Mouse (Mus musculus): ENCODE data around the gene Tnk1.

Tnk1 gene

GRCm38 (mm10) chr11:69846198-69846680, 12.3 kb downstream of the Tnk1 start, which contains the start of gene Plscr3:
Gene Plscr3 (plus strand): TSS chr11:69846376.
- DNase-seq (ENCODE audit: inconsistent age in 2 of 2, low spot score in 1 of 2): peak; percentile 94 to 98

- no peak for DNase-seq (ENCODE audit: inconsistent age in 2 of 2, low spot score in 1 of 2)
Observed at GRCm38 (mm10) chr11:69838714-69839104, 19.8 kb downstream of the Tnk1 start.

GRCm38 (mm10) chr11:69837952-69838713, 20.4 kb downstream of the Tnk1 start, which contains the start of gene Tmem256:
Gene Tmem256 (plus strand): TSS chr11:69838514.
- DNase-seq (ENCODE audit: inconsistent age in 2 of 2, low spot score in 1 of 2): peak; percentile 97 to 99

- no peak for DNase-seq (ENCODE audit: inconsistent age in 2 of 2, low spot score in 1 of 2)
Observed at GRCm38 (mm10) chr11:69837604-69837951, 21.0 kb downstream of the Tnk1 start, which contains the start of gene Nlgn2. Gene Nlgn2 (minus strand): TSS chr11:69837784.

- peak; percentile 65 to 83 for DNase-seq (ENCODE audit: inconsistent age in 2 of 2, low spot score in 1 of 2)
Observed at GRCm38 (mm10) chr11:69836703-69837576, 21.6 kb downstream of the Tnk1 start.

- no peak for DNase-seq (ENCODE audit: inconsistent age in 2 of 2, low spot score in 1 of 2)
Observed at GRCm38 (mm10) chr11:69835966-69836335, 22.6 kb downstream of the Tnk1 start.

- DNase-seq (ENCODE audit: inconsistent age in 2 of 2, low spot score in 1 of 2): no peak
Observed at GRCm38 (mm10) chr11:69835326-69835965, 23.1 kb downstream of the Tnk1 start.

- DNase-seq (ENCODE audit: inconsistent age in 2 of 2, low spot score in 1 of 2): peak; percentile 52 to 69
Observed at GRCm38 (mm10) chr11:69834001-69834549, 24.5 kb downstream of the Tnk1 start.

- DNase-seq (ENCODE audit: inconsistent age in 2 of 2, low spot score in 1 of 2): no peak
Observed at GRCm38 (mm10) chr11:69833554-69833953, 25.0 kb downstream of the Tnk1 start.

GRCm38 (mm10) chr11:69828832-69829231, 29.7 kb downstream of the Tnk1 start:
- no peak for DNase-seq (ENCODE audit: inconsistent age in 2 of 2, low spot score in 1 of 2)

GRCm38 (mm10) chr11:69823456-69823855, 35.1 kb downstream of the Tnk1 start:
- no peak for DNase-seq (ENCODE audit: inconsistent age in 2 of 2, low spot score in 1 of 2)

- no peak for DNase-seq (ENCODE audit: inconsistent age in 2 of 2, low spot score in 1 of 2)
Observed at GRCm38 (mm10) chr11:69822080-69822479, 36.5 kb downstream of the Tnk1 start, which contains the start of gene Spem1. Gene Spem1 (minus strand): TSS chr11:69822180.

GRCm38 (mm10) chr11:69818871-69819270, 39.7 kb downstream of the Tnk1 start:
- no peak for DNase-seq (ENCODE audit: inconsistent age in 2 of 2, low spot score in 1 of 2)

- DNase-seq (ENCODE audit: inconsistent age in 2 of 2, low spot score in 1 of 2): no peak
Observed at GRCm38 (mm10) chr11:69818365-69818764, 40.2 kb downstream of the Tnk1 start, which contains the start of gene Spem2. Gene Spem2 (minus strand): TSS chr11:69818465.

- no peak for DNase-seq (ENCODE audit: inconsistent age in 2 of 2, low spot score in 1 of 2)
Observed at GRCm38 (mm10) chr11:69816520-69816919, 42.0 kb downstream of the Tnk1 start.

GRCm38 (mm10) chr11:69815155-69815554, 43.4 kb downstream of the Tnk1 start, which contains the start of gene Gm39566:
Gene Gm39566 (minus strand): TSS chr11:69815298.
- DNase-seq (ENCODE audit: inconsistent age in 2 of 2, low spot score in 1 of 2): no peak

- no peak for DNase-seq (ENCODE audit: inconsistent age in 2 of 2, low spot score in 1 of 2)
Observed at GRCm38 (mm10) chr11:69810280-69810679, 48.2 kb downstream of the Tnk1 start.

- DNase-seq (ENCODE audit: inconsistent age in 2 of 2, low spot score in 1 of 2): no peak
Observed at GRCm38 (mm10) chr11:69807641-69808040, 50.9 kb downstream of the Tnk1 start.

GRCm38 (mm10) chr11:69806378-69806777, 52.2 kb downstream of the Tnk1 start:
- no peak for DNase-seq (ENCODE audit: inconsistent age in 2 of 2, low spot score in 1 of 2)

GRCm38 (mm10) chr11:69804972-69805909, 53.3 kb downstream of the Tnk1 start, which contains the start of gene Tmem102:
Gene Tmem102 (minus strand): TSS chr11:69805624.
- no peak for DNase-seq (ENCODE audit: inconsistent age in 2 of 2, low spot score in 1 of 2)
